Mouse (Mus musculus): ENCODE data around the gene Gm7029. TPM values are rescaled to one million over a fixed set of nuclear protein-coding genes. Genes with fewer than 3 reads are reported as not detected.
"Not testable (repeated sequence)": the region's sequence is repeated elsewhere in the genome, so short reads cannot be mapped to it uniquely, and the experiment has no call there.

Gene Gm7029
- polyA plus RNA-seq, 1 experiment from 2014 or later = not detected

DNA sequence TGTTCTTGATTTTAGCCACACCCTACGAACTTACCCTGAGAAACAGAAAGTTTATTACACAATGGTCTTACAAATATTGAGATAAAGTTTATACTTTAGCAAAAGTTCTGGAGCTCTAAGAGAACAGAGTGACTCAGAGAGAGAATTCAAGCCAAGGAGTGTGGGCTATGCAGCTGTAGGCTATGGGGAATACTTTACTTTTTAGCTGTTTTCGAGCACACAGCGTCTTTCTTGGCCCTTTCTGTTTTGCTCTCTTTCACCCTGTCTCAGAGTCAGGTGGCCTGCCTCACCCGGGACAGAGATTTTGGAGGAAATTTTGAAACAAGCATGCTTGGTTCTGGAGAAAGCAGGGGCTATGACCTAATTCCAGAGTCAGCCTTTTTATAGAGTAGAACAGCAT lies 24.6 kb downstream of the Gm7029 start:
- not testable (repeated sequence) for H3K36me3 ChIP-seq; H3K9me3 ChIP-seq; H3K27ac ChIP-seq; H3K4me3 ChIP-seq; DNase-seq (ENCODE audit: low spot score); H3K27me3 ChIP-seq (ENCODE audit: insufficient read depth, poor library complexity, severe bottlenecking); H3K4me1 ChIP-seq (replicated peaks)
- WGBS = 80% methylated on average over 4 of the region's 4 CpGs

DNA sequence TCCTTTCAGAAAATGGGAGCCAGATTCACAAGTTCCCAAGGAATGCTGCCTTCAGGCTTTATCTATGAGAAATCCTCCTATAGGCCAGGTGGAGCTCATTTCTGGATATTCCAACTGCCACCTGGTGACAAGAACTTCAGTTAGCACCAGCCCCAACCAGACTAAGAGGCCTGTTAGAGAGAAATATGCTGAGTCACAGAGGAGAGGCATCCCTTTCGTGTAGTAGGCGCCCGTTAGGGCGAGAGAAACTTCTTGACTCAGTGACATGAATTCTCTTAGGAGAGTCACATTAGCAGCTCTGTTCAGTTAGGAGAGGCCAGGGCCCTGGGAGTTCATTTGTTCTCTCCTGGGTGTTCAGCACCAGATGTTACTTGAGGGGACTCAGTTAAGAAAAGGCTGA lies 26.0 kb downstream of the Gm7029 start:
- H3K4me3 ChIP-seq = no peak overlapping the region
- no peaks in the 10 kb centered on the region for H3K27me3 ChIP-seq (ENCODE audit: insufficient read depth, poor library complexity, severe bottlenecking)
- H3K9me3 ChIP-seq = no peaks in the 10 kb centered on the region
- no peak overlapping the region for H3K27ac ChIP-seq
- H3K4me1 ChIP-seq (replicated peaks) = peaks cover 3% of the 10 kb centered on the region; the same call in 1 of the 2 replicates
- DNase-seq (ENCODE audit: low spot score) = no peak
- no peaks in the 10 kb centered on the region for H3K36me3 ChIP-seq
- 82% methylated on average over 4 of the region's 4 CpGs for WGBS

DNA sequence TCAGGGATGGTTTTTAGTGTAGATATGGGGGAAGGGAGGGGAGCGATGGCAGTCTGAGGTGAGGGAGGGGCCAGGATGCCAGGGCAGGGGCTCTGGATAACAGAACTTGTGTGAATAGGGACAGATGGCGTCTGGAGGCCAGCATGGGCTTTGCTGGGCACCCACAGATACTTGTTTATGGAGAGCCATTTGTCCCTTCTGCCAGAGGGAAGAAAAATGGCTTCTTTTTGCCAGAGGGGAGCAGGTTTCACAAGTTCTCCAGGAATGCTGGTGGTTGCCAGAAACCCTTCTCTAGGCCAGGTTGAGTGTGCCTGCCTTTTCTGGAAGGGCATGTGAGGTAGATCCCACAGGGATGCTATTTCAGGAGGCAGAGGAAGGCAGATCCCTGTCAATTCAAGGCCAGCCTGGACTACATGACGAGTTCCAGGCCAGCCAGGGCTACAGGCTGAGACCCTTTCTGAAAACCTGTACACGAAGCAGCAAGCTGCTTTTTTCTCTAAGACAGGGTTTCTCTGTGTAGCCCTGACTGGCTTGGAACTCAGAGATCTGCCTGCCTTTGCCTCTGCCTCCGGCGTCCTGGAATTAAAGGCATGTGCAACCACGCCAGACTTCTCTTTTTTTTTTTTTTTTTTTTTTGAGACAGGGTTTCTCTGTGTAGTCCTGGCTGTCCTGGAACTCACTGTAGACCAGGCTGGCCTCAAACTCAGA lies 26.8 kb downstream of the Gm7029 start:
- Histone ChIP-seq H3K4me1 (replicated peaks) (peaks cover 6% of the 10 kb centered on the region), H3K27ac (no peak overlapping the region), H3K36me3 (no peaks in the 10 kb centered on the region), H3K27me3 (ENCODE audit: insufficient read depth, poor library complexity, severe bottlenecking) (no peaks in the 10 kb centered on the region), H3K9me3 (no peaks in the 10 kb centered on the region), H3K4me3 (no peak overlapping the region)
- DNase-seq (ENCODE audit: low spot score) = no peak
- WGBS = 78% methylated on average over 7 of the region's 7 CpGs

DNA sequence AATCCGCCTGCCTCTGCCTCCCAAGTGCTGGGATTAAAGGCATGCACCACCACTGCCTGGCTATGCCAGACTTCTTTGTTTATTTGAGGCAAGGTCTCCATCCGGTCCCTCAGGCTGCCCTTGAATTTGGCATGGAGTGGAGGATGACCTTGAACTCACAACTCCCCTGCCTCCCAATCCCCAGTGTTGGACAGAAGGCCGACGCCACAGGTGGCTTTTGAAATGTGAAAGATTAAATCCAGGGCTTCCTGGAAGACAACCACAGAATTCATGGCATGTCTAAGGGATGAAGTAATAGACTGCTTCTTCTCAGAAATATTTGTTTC lies 27.3 kb downstream of the Gm7029 start:
- Histone ChIP-seq H3K27ac (no peak overlapping the region), H3K4me3 (no peak overlapping the region), H3K36me3 (no peaks in the 10 kb centered on the region), H3K4me1 (replicated peaks) (peaks cover 6% of the 10 kb centered on the region), H3K9me3 (no peaks in the 10 kb centered on the region), H3K27me3 (ENCODE audit: insufficient read depth, poor library complexity, severe bottlenecking) (no peaks in the 10 kb centered on the region)
- DNase-seq (ENCODE audit: low spot score) = no peak
- 90% methylated on average over 4 of the region's 4 CpGs for WGBS

DNA sequence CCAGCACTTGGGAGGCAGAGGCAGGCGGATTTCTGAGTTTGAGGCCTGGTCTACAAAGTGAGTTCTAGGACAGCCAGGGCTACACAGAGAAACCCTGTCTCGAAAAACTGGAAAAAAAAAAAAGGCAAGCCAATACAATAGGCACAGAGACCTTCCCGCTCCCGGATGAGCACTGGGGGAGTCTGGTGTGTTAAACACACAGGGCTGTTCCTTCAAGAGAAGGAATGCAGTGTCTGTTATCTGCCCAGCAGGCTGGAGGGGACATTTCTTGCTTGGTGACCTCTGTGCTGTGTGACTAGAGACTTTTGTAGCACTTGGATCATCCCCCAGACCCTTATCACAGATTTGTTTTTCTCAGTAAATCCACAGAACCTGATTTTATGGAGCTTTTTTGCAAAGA lies 28.0 kb downstream of the Gm7029 start:
- H3K4me1 ChIP-seq (replicated peaks) = peaks cover 6% of the 10 kb centered on the region
- WGBS = 65% methylated on average over 4 of the region's 4 CpGs
- no peak overlapping the region for H3K4me3 ChIP-seq
- no peaks in the 10 kb centered on the region for H3K9me3 ChIP-seq
- no peak for DNase-seq (ENCODE audit: low spot score)
- no peaks in the 10 kb centered on the region for H3K27me3 ChIP-seq (ENCODE audit: insufficient read depth, poor library complexity, severe bottlenecking)
- H3K36me3 ChIP-seq = no peaks in the 10 kb centered on the region
- no peak overlapping the region for H3K27ac ChIP-seq

DNA sequence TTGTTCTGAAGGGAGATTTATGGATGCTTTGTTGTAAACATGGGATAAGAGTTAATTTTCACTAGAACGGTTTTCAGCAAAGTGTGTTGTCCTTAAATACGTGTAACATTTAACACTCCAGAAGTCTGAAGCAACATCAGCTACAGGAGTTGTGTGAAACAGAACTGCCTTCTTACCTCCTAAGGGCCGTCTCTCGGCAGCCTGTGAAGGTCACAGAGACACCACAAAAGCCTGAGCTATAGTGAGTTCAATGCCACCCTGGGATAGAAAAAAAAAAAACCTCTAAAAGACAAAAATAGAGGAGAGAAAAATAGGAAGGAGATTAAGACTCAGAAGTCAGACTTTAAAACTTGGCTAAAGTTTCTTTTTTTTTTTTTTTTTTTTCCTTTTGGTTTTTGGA lies 28.4 kb downstream of the Gm7029 start:
- DNase-seq (ENCODE audit: low spot score) = no peak
- Histone ChIP-seq H3K27ac (no peak overlapping the region), H3K27me3 (ENCODE audit: insufficient read depth, poor library complexity, severe bottlenecking) (no peaks in the 10 kb centered on the region), H3K9me3 (no peaks in the 10 kb centered on the region), H3K4me1 (replicated peaks) (peaks cover 6% of the 10 kb centered on the region), H3K36me3 (no peaks in the 10 kb centered on the region), H3K4me3 (no peak overlapping the region)
- 83% methylated on average over 4 of the region's 4 CpGs for WGBS

DNA sequence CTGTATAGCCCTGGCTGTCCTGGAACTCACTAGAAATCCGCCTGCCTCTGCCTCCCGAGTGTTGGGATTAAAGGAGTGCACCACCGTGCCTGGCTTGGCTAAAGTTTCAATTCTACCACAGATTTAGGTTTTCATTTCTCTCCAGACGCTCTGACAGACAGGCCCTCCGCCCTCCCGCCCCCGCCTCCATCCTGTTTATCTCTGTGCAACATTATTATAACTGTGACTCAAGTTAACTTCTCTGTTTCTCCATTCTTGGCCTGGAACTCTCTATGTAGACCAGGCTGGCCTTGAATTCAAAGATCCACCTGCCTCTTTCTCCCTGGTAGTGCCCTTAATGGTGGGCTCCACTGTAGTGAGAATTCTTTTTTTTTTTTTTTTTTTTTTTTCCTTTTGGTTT lies 28.9 kb downstream of the Gm7029 start:
- no peak for DNase-seq (ENCODE audit: low spot score)
- Histone ChIP-seq H3K36me3 (no peaks in the 10 kb centered on the region), H3K27ac (no peak overlapping the region), H3K4me1 (replicated peaks) (peaks cover 6% of the 10 kb centered on the region), H3K9me3 (no peaks in the 10 kb centered on the region), H3K27me3 (ENCODE audit: insufficient read depth, poor library complexity, severe bottlenecking) (no peaks in the 10 kb centered on the region), H3K4me3 (no peak overlapping the region)
- 86% methylated on average over 7 of the region's 7 CpGs for WGBS

DNA sequence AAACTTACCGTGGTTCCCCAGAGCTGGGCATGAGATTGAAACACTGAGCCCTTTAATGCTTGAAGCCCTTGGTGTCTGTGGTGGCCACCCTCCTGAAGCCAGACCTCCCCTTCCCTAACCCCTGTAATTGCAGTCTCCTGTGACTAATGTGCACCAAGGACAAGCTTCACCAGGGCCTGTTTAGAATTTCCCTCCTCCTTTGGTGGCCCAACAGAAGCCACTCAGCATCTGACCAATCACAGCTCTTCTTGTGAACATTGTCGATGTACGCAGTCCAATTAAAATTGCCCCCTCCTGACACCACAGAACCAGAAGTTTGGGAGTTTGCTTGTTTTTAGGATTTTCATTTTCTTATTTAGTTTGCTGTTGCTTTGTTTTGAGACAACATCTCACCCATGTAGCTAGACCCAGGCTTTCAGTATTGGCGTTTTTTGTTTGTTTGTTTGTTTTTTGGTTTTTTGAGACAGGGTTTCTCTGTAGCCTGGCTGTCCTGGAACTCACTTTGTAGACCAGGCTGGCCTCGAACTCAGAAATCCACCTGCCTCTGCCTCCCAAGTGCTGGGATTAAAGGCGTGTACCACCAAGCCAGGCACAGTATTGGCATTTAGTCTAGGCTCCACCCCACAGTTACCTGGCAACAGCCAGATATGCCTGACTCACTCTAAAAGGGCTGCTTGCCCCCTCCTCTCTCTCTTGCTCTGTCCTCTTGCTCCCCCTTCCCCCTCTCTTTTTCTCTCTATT lies 30.4 kb downstream of the Gm7029 start:
- DNase-seq (ENCODE audit: low spot score); H3K27ac ChIP-seq; H3K4me3 ChIP-seq; H3K36me3 ChIP-seq; H3K27me3 ChIP-seq (ENCODE audit: insufficient read depth, poor library complexity, severe bottlenecking); H3K9me3 ChIP-seq: not testable (repeated sequence)
- peaks cover 20% of the 10 kb centered on the region for H3K4me1 ChIP-seq (replicated peaks)
- 78% methylated on average over 6 of the region's 6 CpGs for WGBS

DNA sequence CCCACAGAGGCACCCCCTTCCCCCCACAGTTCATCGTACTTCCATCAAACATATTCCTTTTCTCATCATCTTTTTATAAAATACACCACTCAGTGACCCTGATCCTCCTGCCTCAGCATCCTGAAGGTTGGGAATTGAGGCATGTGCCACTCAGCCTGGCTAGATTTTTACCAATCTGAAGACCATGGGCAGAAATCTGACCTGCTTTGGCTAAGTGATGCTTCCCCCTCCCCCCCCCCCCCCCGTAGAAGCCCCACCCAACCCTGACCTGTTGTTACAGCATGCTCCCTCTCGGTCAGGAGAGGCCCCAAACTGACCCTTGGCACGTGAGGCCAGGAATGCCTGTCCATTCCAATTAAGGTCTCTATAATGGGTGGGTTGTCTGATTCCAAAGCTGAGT lies 31.2 kb downstream of the Gm7029 start, which contains the start of gene Platr17:
Gene Platr17, plus strand, starts transcription at position 301 of the 400 bp plus-strand sequence.
- H3K9me3 ChIP-seq; DNase-seq (ENCODE audit: low spot score); H3K27ac ChIP-seq; H3K27me3 ChIP-seq (ENCODE audit: insufficient read depth, poor library complexity, severe bottlenecking); H3K4me3 ChIP-seq; H3K36me3 ChIP-seq: not testable (repeated sequence)
- 18% methylated on average over 3 of the region's 4 CpGs for WGBS
- H3K4me1 ChIP-seq (replicated peaks) = peaks cover 23% of the 10 kb centered on the region

DNA sequence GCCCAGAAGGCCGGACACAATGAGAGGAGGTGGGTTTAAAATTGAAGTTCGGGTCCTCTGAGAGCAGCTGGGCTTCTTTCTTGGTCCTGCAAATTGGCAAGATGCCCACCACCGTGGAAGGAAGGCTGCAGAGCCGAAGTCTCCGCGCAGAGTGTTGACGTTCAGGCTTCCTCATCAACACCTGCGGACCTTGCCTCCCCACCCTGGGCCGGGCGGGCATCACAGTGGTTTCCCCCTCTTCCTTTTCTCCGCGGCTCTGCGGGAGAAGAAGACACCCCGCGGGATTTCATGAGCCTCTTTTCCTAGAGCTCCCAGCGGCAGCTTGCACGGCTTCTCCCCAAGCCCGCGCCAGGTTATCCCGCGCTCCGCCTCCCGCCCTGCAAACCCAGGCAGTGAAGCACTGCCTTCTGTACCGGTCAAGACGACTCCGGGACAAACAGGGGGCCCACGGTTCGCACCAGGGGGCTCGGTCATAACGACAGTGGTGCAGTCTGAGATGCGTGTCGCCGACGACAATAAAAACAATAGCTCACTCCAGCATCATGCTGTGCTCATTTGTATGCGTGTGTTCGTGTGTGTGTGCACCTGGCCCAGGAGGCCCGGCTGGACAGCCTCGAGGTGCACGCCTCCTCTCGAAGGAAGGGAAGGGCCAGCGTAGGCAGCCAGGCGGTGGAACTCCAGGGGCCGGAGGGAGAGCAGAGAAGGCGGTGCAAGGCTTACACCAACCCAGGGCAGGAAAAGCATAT lies 34.9 kb downstream of the Gm7029 start:
- under 1% methylated on average over 44 of the region's 44 CpGs for WGBS
- H3K9me3 ChIP-seq = no peaks in the 10 kb centered on the region
- peak; percentile 50 for DNase-seq (ENCODE audit: low spot score)
- H3K27me3 ChIP-seq (ENCODE audit: insufficient read depth, poor library complexity, severe bottlenecking) = no peaks in the 10 kb centered on the region
- peaks cover 32% of the 10 kb centered on the region for H3K36me3 ChIP-seq
- H3K4me1 ChIP-seq (replicated peaks) = peaks cover 39% of the 10 kb centered on the region
- H3K27ac ChIP-seq = peak overlapping the region; percentile 92
- peak overlapping the region; percentile 95 for H3K4me3 ChIP-seq

DNA sequence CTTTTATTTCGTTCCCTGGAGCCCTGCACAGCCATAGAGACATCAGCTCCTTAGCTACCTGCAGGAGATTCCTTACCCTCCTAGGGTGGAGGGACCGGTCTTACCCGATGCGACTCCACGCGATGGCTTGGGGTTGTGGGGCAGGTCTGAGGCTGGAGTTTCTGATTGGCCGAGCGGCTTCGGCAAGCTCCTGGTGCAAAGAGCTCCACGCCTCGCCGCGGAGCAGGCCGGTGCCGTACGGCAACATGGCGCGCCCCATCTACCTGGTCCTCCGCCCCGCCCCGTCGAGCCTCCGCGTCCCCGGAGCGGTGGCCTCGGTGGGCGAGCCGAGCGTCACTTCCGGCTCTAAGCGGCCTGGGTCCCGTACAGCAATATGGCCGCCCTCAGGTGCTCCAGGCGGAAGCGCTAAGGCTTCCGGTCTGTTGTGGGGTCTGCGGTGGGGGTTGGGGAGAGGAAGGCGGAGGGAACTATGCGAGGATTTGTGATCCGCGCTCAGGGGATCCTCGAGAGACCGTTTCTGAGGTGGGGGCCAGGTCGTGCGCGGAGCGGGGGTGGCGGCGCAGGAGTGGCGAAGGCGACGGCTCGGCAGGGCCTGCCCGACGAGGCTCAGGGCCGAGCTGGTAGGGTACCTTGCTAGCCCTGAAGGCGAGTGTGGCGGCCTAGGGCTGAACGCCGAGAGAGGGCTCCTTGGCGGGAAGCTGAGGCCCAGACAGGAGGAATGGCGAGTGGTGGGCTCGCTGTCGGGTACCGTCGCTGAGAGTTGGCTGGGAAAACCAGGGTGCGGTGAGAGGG lies 35.6 kb downstream of the Gm7029 start, which contains the start of gene Daxx:
Gene Daxx, plus strand, starts transcription at position 338 of the 792 bp plus-strand sequence.
- WGBS = under 1% methylated on average over 68 of the region's 68 CpGs
- Histone ChIP-seq H3K36me3 (peaks cover 40% of the 10 kb centered on the region), H3K27me3 (ENCODE audit: insufficient read depth, poor library complexity, severe bottlenecking) (no peaks in the 10 kb centered on the region), H3K27ac (peak within 1 kb of the TSS; percentile 92), H3K9me3 (no peaks in the 10 kb centered on the region), H3K4me3 (peak within 1 kb of the TSS; percentile 95), H3K4me1 (replicated peaks) (peaks cover 40% of the 10 kb centered on the region)
- peak; percentile 99 for DNase-seq (ENCODE audit: low spot score)

DNA sequence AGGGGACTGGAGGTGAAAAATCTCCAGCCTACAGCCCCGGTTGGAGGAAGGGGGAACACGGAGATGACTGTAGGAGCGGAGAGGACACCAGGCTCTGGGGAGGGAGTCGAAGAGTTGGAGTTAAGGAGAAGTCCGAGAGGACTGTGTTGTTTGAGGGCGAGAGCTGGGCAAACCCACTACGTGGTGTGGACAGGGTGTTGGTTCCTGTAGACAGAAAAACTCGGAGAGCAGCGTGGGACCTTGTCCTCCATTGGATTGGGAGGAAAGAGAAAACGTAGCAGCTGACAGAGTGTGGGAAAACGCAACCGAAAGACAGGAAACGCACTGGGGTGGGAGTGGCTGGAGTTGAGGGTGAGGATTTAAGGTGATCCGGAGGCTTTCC lies 36.2 kb downstream of the Gm7029 start:
- Histone ChIP-seq H3K4me3 (peak overlapping the region; percentile 95), H3K4me1 (replicated peaks) (peaks cover 41% of the 10 kb centered on the region), H3K27me3 (ENCODE audit: insufficient read depth, poor library complexity, severe bottlenecking) (no peaks in the 10 kb centered on the region), H3K9me3 (no peaks in the 10 kb centered on the region), H3K36me3 (peaks cover 46% of the 10 kb centered on the region), H3K27ac (peak overlapping the region; percentile 92)
- WGBS = under 1% methylated on average over 14 of the region's 14 CpGs
- DNase-seq (ENCODE audit: low spot score) = no peak

Measured in hindbrain, embryonic 10.5 days (tissue).